8 mouse cellular contexts compared by ENCODE assay signal in the genomic region with DNA sequence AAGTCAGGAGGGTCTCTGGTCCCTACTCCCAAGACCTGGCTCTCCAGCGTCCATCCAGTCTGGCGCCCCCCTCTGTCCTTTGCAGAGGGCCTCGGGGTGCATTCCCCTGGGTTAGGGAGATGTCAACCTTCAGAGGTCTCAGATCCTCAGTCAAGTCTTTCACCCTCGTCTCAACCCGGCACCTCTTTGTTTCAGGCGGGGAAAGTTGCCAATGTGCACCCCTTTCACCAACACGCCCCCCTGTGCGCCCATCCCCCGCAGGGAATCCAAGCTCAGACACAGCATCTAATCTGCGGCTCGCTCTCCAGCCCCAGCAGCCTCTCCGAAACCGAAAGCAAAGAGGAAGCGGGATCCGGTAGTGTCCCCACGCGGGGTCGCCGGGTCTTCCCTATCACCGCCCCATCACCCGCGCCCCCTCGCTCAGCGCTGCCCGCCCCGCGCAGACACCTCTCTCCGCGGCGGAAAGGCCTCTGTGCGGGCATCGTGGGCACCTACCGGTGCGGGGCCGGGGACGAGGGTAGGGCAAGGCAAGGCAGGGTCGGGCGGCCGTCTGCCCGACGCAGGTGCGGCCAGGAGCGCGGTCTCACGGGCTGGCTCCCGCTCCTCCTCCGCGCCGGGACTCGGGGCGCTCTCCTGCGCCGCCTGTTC. TPM values are rescaled to one million over a fixed set of nuclear protein-coding genes. Genes with fewer than 3 reads are reported as not detected.
DNase-seq lines count a peak whose midpoint lies in the region; ATAC-seq and TF ChIP-seq lines count a peak whose summit lies in the region.

No protein-coding gene starts in this region.

- intact Hi-C loops in heart, postnatal 36 days (cut with DNase I), result loop anchor here (2.0 to 5.0 kb wide), 2 partner anchors 26 to 89 kb away; no protein-coding TSS in a partner anchor

- H3K9me3 ChIP-seq in forebrain, embryonic 15.5 days, result no peaks in the 10 kb centered on the region
- no peaks in the 10 kb centered on the region for H3K9me3 ChIP-seq in lung, postnatal 0 days (ENCODE audit: low read length)

- peak; percentile 70 for TF ChIP-seq CTCF in layer of hippocampus, adult 2 months (conservative IDR thresholded peaks at IDR 0.05)
- TF ChIP-seq CTCF in lung, postnatal 0 days (IDR thresholded peaks at IDR 0.05), result peak; percentile 71

- no peaks in the 10 kb centered on the region for H3K27me3 ChIP-seq in forebrain, embryonic 15.5 days
- no peaks in the 10 kb centered on the region for H3K27me3 ChIP-seq in lung, postnatal 0 days (replicated peaks; ENCODE audit: insufficient read depth, low read length)

- peak overlapping the region; percentile 84 for H3K4me2 ChIP-seq in forebrain, embryonic 15.5 days (replicated peaks)
- peak overlapping the region; percentile 87 for H3K4me2 ChIP-seq in lung, postnatal 0 days (replicated peaks; ENCODE audit: low read depth, low read length)

- H3K36me3 ChIP-seq in forebrain, embryonic 15.5 days, result no peaks in the 10 kb centered on the region
- no peaks in the 10 kb centered on the region for H3K36me3 ChIP-seq in lung, postnatal 0 days (ENCODE audit: insufficient read depth, low read length)

- H3K27ac ChIP-seq in forebrain, embryonic 15.5 days (replicated peaks), result peak overlapping the region; percentile 93
- H3K27ac ChIP-seq in layer of hippocampus, adult 2 months, result peak overlapping the region; percentile 96
- H3K27ac ChIP-seq in lung, postnatal 0 days (ENCODE audit: low read length), result peak overlapping the region; percentile 15; the same call in 1 of the 2 replicates

- H3K9ac ChIP-seq in forebrain, embryonic 15.5 days (replicated peaks), result peak overlapping the region; percentile 98
- H3K9ac ChIP-seq in lung, postnatal 0 days (replicated peaks; ENCODE audit: low read depth), result peak overlapping the region; percentile 51

- no peak for TF ChIP-seq EP300 in lung, postnatal 0 days (IDR thresholded peaks at IDR 0.05)

- WGBS in forebrain, embryonic 15.5 days, result under 1% methylated on average over 45 of the region's 53 CpGs
- 4% methylated on average over 38 of the region's 53 CpGs for WGBS in lung, postnatal 0 days

- peak; percentile 32 for DNase-seq in ES-CJ7 (ENCODE audit: low read depth, low spot score)
- peak; percentile 49 to 64 for DNase-seq in heart, postnatal 36 days
- DNase-seq in layer of hippocampus, adult 2 months (ENCODE audit: low spot score in 2 of 2), result peak; percentile 27 to 53
- DNase-seq in lung, postnatal 0 days (ENCODE audit: low spot score), result peak; percentile 64
- DNase-seq in ovary, postnatal 14 days (ENCODE audit: low spot score), result peak; percentile 31
- DNase-seq in thymus, postnatal 25 days, result peak; percentile 71

- ATAC-seq in cerebellum, adult (ENCODE audit: insufficient number of reproducible peaks, low FRiP score, low TSS enrichment), result peak; percentile 45
- peak; percentile 81 for ATAC-seq in forebrain, embryonic 15.5 days (replicated peaks)
- peak; percentile 75 for ATAC-seq in lung, postnatal 0 days

- H3K4me1 ChIP-seq in forebrain, embryonic 15.5 days, result peaks cover 25% of the 10 kb centered on the region
- H3K4me1 ChIP-seq in lung, postnatal 0 days (ENCODE audit: insufficient read depth, low read depth, low read length), result peaks cover 3% of the 10 kb centered on the region

- peak overlapping the region; percentile 100 for H3K4me3 ChIP-seq in forebrain, embryonic 15.5 days
- H3K4me3 ChIP-seq in layer of hippocampus, adult 2 months, result peak overlapping the region; percentile 74
- peak overlapping the region; percentile 85 for H3K4me3 ChIP-seq in lung, postnatal 0 days (ENCODE audit: low read depth, low read length)

RNA-seq across cellular contexts. Expression of a gene that starts 0.8 kb away (rescaled TPM):
- polyA plus RNA-seq in forebrain, embryonic 15.5 days (2015; fragmentation: Nextera tagmentation; extraction: Ambion mirVana), result 55.1 and 58.6 TPM in 2 replicates
- total RNA-seq in heart, postnatal 36 days (2021), result 1 to 10 TPM; 2.6 to 5.4 TPM
- total RNA-seq in layer of hippocampus, adult 2 months (2021), result 10 to 100 TPM; 27.2 TPM
- polyA plus RNA-seq in lung, postnatal 0 days (2015; fragmentation: Nextera tagmentation; extraction: Ambion mirVana), result 5.1 and 5.3 TPM in 2 replicates

RNA-seq across cellular contexts. Expression of a gene that starts 22.4 kb away (rescaled TPM):
- 1.6 and 1.7 TPM in 2 replicates for polyA plus RNA-seq in forebrain, embryonic 15.5 days (2015; fragmentation: Nextera tagmentation; extraction: Ambion mirVana)
- 1 to 10 TPM; 1.6 to 2.1 TPM for total RNA-seq in heart, postnatal 36 days (2021)
- 10 to 100 TPM; 15.3 to 16.1 TPM for total RNA-seq in layer of hippocampus, adult 2 months (2021)
- 1.9 and 2.2 TPM in 2 replicates for polyA plus RNA-seq in lung, postnatal 0 days (2015; fragmentation: Nextera tagmentation; extraction: Ambion mirVana)

Comparison
In these comparisons a context has a peak if more than half of its experiments do, and no peak if none do; other contexts are left out.
1. Peak in every context shown above with its lines: DNase-seq, ATAC-seq, H3K4me3 ChIP-seq and H3K27ac ChIP-seq.
2. H3K27ac ChIP-seq: peak in every context shown above with its lines; median percentile 96 in layer of hippocampus, adult 2 months; 93 in forebrain, embryonic 15.5 days; 15 in lung, postnatal 0 days.
3. RNA of a gene that starts 0.8 kb away (total RNA-seq): 27.2 TPM in layer of hippocampus, adult 2 months; 2.6 to 5.4 TPM in heart, postnatal 36 days; every median in the first group is over 4 times any median in the second.
4. RNA of a gene that starts 22.4 kb away (total RNA-seq): 15.3 to 16.1 TPM in layer of hippocampus, adult 2 months; 1.6 to 2.1 TPM in heart, postnatal 36 days; every median in the first group is over 4 times any median in the second.